Mouse (Mus musculus) CH12.LX (cell line): Measurements from ENCODE around the gene Luc7l3. TPM values are rescaled to one million over a fixed set of nuclear protein-coding genes. Genes with fewer than 3 reads are reported as not detected.

Experiments
- DNase-seq: peaks from one replicate; pipeline ENCODE4 v3.0.0-alpha.2; 2013; ENCODE audit errors: extremely low read depth
- H3K27ac ChIP-seq: 2 replicates; pipeline ENCODE4 v1.5.1; 2012; ENCODE audit warnings: low read depth, mild to moderate bottlenecking, control low read depth, moderate library complexity; ENCODE audit not compliant: insufficient read depth
- H3K27me3 ChIP-seq: replicated peaks from 2 replicates; pipeline ENCODE3; 2012; ENCODE audit warnings: inconsistent platforms
- H3K36me3 ChIP-seq, 2 experiments: replicated peaks in 1 of 2; 2 replicates each; pipeline versions ENCODE3 to v1.6.1; 2012; ENCODE audit warnings: inconsistent platforms in 1 of 2, low read length in 1 of 2, mild to moderate bottlenecking in 1 of 2, mixed read lengths in 1 of 2, moderate library complexity in 1 of 2; ENCODE audit not compliant: control insufficient read depth in 1 of 2, insufficient read depth in 1 of 2
- H3K4me1 ChIP-seq, 2 experiments: 2 replicates each; pipeline ENCODE4 v1.6.1; 2012; ENCODE audit warnings: inconsistent platforms in 1 of 2, moderate library complexity in 1 of 2; ENCODE audit not compliant: insufficient read depth in 2 of 2, control insufficient read depth in 1 of 2
- H3K4me2 ChIP-seq: 2 replicates; pipeline ENCODE4 v1.6.1; 2012; ENCODE audit warnings: low read depth, mild to moderate bottlenecking, control low read depth; ENCODE audit not compliant: poor library complexity, insufficient read depth, severe bottlenecking
- H3K4me3 ChIP-seq, 3 experiments: fragments of 150-350 bp in 1 of 3; sonication (generic) in 1 of 3; replicated peaks in 1 of 3; 2 replicates each; pipeline versions ENCODE3 to v1.5.1; 2011 to 2012; ENCODE audit warnings: low read depth in 2 of 3, low read length in 2 of 3, mild to moderate bottlenecking in 2 of 3, moderate library complexity in 2 of 3, control low read depth in 1 of 3, improper control_type of control experiment in 1 of 3, inconsistent platforms in 1 of 3, mixed read lengths in 1 of 3; ENCODE audit not compliant: poor library complexity in 1 of 3
- H3K79me2 ChIP-seq: replicated peaks from 2 replicates; pipeline ENCODE4 v1.6.1; 2012; ENCODE audit warnings: mild to moderate bottlenecking, moderate library complexity; ENCODE audit not compliant: control insufficient read depth, poor library complexity, insufficient read depth, severe bottlenecking; ENCODE audit errors: extremely low read depth
- H3K9ac ChIP-seq: 2 replicates; pipeline ENCODE4 v1.6.1; 2012; ENCODE audit warnings: low read depth, mild to moderate bottlenecking, control low read depth, moderate library complexity; ENCODE audit not compliant: insufficient read depth
- H3K9me3 ChIP-seq: replicated peaks from 2 replicates; pipeline ENCODE3; 2012; ENCODE audit warnings: low read length, inconsistent platforms, mixed read lengths
- CHD1 ChIP-seq: IDR thresholded peaks from 2 replicates; pipeline ENCODE4 v1.6.1; 2012; ENCODE audit warnings: low read depth, low read length, improper control_type of control experiment, inconsistent platforms
- CHD2 ChIP-seq: IDR thresholded peaks from 2 replicates; pipeline ENCODE4 v1.6.1; 2011; ENCODE audit warnings: low read length, improper control_type of control experiment
- EP300 ChIP-seq: IDR thresholded peaks from 2 replicates; pipeline ENCODE4 v1.6.1; 2011; ENCODE audit warnings: low read length, improper control_type of control experiment
- GABPA ChIP-seq: IDR thresholded peaks from 2 replicates; pipeline ENCODE4 v1.6.1; 2012; ENCODE audit warnings: low read depth, low read length, improper control_type of control experiment, inconsistent platforms; ENCODE audit not compliant: insufficient replicate concordance
- HCFC1 ChIP-seq: IDR thresholded peaks from 2 replicates; pipeline ENCODE4 v1.6.1; 2012; ENCODE audit warnings: low read depth, mild to moderate bottlenecking, inconsistent platforms, low read length, improper control_type of control experiment
- IRF4 ChIP-seq: IDR thresholded peaks from 2 replicates; pipeline ENCODE4 v1.6.1; 2014; ENCODE audit warnings: low read depth, mild to moderate bottlenecking, inconsistent platforms, low read length, improper control_type of control experiment
- JUN ChIP-seq: IDR thresholded peaks from 2 replicates; pipeline ENCODE4 v1.6.1; 2011; ENCODE audit warnings: low read depth, mild to moderate bottlenecking, low read length, improper control_type of control experiment, moderate library complexity; ENCODE audit not compliant: insufficient read depth
- KAT2A ChIP-seq: IDR thresholded peaks from 2 replicates; pipeline ENCODE4 v1.6.1; 2012; ENCODE audit warnings: low read length, improper control_type of control experiment, inconsistent platforms; ENCODE audit not compliant: insufficient replicate concordance
- MAFK ChIP-seq: IDR thresholded peaks from 2 replicates; pipeline ENCODE4 v1.6.1; 2011; ENCODE audit warnings: low read length, improper control_type of control experiment; ENCODE audit not compliant: insufficient replicate concordance
- MAZ ChIP-seq: IDR thresholded peaks from 2 replicates; pipeline ENCODE4 v1.6.1; 2012; ENCODE audit warnings: low read depth, mild to moderate bottlenecking, inconsistent platforms, low read length, improper control_type of control experiment, moderate library complexity
- MEF2A ChIP-seq: IDR thresholded peaks from 2 replicates; pipeline ENCODE4 v1.6.1; 2014; ENCODE audit warnings: low read depth, mild to moderate bottlenecking, inconsistent platforms, low read length, improper control_type of control experiment, borderline replicate concordance
- NRF1 ChIP-seq: IDR thresholded peaks from 2 replicates; pipeline ENCODE4 v1.6.1; 2014; ENCODE audit warnings: low read depth, mild to moderate bottlenecking, inconsistent platforms, low read length, improper control_type of control experiment, moderate library complexity
- POLR2A ChIP-seq: IDR thresholded peaks from 2 replicates; pipeline ENCODE4 v1.6.1; 2011; ENCODE audit warnings: low read depth, mild to moderate bottlenecking, improper control_type of control experiment, low read length
- RAD21 ChIP-seq: IDR thresholded peaks from 2 replicates; pipeline ENCODE4 v1.6.1; 2011; ENCODE audit warnings: low read depth, mild to moderate bottlenecking, low read length, improper control_type of control experiment, moderate library complexity
- RCOR1 ChIP-seq: conservative IDR thresholded peaks from 2 replicates; pipeline ENCODE4 v1.6.1; 2012; ENCODE audit warnings: low read depth, mild to moderate bottlenecking, inconsistent platforms, low read length, improper control_type of control experiment
- SIN3A ChIP-seq: IDR thresholded peaks from 2 replicates; pipeline ENCODE4 v1.6.1; 2012; ENCODE audit warnings: low read length, improper control_type of control experiment, inconsistent platforms
- TBP ChIP-seq: conservative IDR thresholded peaks from 2 replicates; pipeline ENCODE4 v1.6.1; 2011; ENCODE audit warnings: low read depth, low read length, improper control_type of control experiment
- TCF12 ChIP-seq: IDR thresholded peaks from 2 replicates; pipeline ENCODE4 v1.6.1; 2014; ENCODE audit warnings: low read depth, mild to moderate bottlenecking, inconsistent platforms, low read length, improper control_type of control experiment
- UBTF ChIP-seq: IDR thresholded peaks from 2 replicates; pipeline ENCODE4 v1.6.1; 2012; ENCODE audit warnings: low read depth, mild to moderate bottlenecking, inconsistent platforms, low read length, improper control_type of control experiment, moderate library complexity
- USF1 ChIP-seq: IDR thresholded peaks from 2 replicates; pipeline ENCODE4 v1.6.1; 2014; ENCODE audit warnings: low read depth, mild to moderate bottlenecking, inconsistent platforms, low read length, improper control_type of control experiment
- USF2 ChIP-seq: conservative IDR thresholded peaks from 2 replicates; pipeline ENCODE4 v1.6.1; 2011; ENCODE audit warnings: low read depth, low read length, improper control_type of control experiment
- ZC3H11A ChIP-seq: IDR thresholded peaks from 2 replicates; pipeline ENCODE4 v1.6.1; 2012; ENCODE audit warnings: low read depth, mild to moderate bottlenecking, inconsistent platforms, low read length, improper control_type of control experiment
- ZMIZ1 ChIP-seq: IDR thresholded peaks from 2 replicates; pipeline ENCODE4 v1.6.1; 2012; ENCODE audit warnings: low read depth, mild to moderate bottlenecking, inconsistent platforms, low read length, improper control_type of control experiment
- ZNF384 ChIP-seq: IDR thresholded peaks from 2 replicates; pipeline ENCODE4 v1.6.1; 2012; ENCODE audit warnings: low read depth, low read length, improper control_type of control experiment, inconsistent platforms
- dilution Hi-C: fragments of 300-500 bp; cut with MboI; formaldehyde crosslinking; loops from 2 replicates; pipeline ENCODE4 v1.14.3; 2020; ENCODE audit warnings: low sequenced_read_pairs; ENCODE audit not compliant: extremely low pct_unique_long_range_greater_than_20kb, extremely low pct_ligation_motif_present
- in situ Hi-C: fragments of 300-500 bp; cut with MboI; formaldehyde crosslinking; loops from 3 replicates; pipeline ENCODE4 v1.14.3; 2019; ENCODE audit warnings: low sequenced_read_pairs, low pct_ligation_motif_present, low pct_unique_long_range_greater_than_20kb, mixed read lengths
- polyA plus RNA-seq: library from polyadenylated mRNA; unstranded; fragments of >175 nt; gene quantifications from 2 replicates; pipeline ENCODE4 v1.2.1, GENCODE M21; 2012; ENCODE audit warnings: low read depth; ENCODE audit not compliant: insufficient read length
- total RNA-seq, 2 experiments: library from RNA; depleted of rRNA; stranded (reverse); fragments of 300-350 nt in 1 of 2; fragments of >200 nt in 1 of 2; gene quantifications; 2 replicates each; pipeline ENCODE4 v1.2.3; 2012 to 2014

Gene Luc7l3
- total and polyA plus RNA-seq, 3 experiments = 57.7 to 246 (median 69.8) TPM

GRCm38 (mm10) chr11:94274206-94274867 lies 47.5 kb downstream of the Luc7l3 start:
- H3K27me3 ChIP-seq = no peaks in the 10 kb centered on the region
- H3K36me3 ChIP-seq = no peaks in the 10 kb centered on the region
- dilution Hi-C loops (no loop called here), in situ Hi-C loops (loop anchor here (5.0 to 25.0 kb wide), 3 partner anchors 37 to 312 kb away; partner anchors contain the start of genes Gm20390, Nme1 and Nme2)
- peak overlapping the region in 1 of 3 experiments; percentile 9 for H3K4me3 ChIP-seq
- no peak overlapping the region for H3K4me2 ChIP-seq
- peaks cover 19 to 47% of the 10 kb centered on the region in 2 experiments for H3K4me1 ChIP-seq
- DNase-seq = peak; percentile 53
- peak overlapping the region; percentile 35 for H3K9ac ChIP-seq
- H3K27ac ChIP-seq = peak overlapping the region; percentile 25; the same call in 1 of the 2 replicates
- H3K79me2 ChIP-seq = no peaks in the 10 kb centered on the region
- peak; percentile 81; the same call in 1 of the 2 replicates for TF ChIP-seq RCOR1
- TF ChIP-seq RAD21 = no peak
- TF ChIP-seq MEF2A = peak; percentile 38; the same call in 1 of the 2 replicates
- TF ChIP-seq KAT2A = no peak
- peak; percentile 40; the same call in 1 of the 2 replicates for TF ChIP-seq NRF1
- TF ChIP-seq CHD2 = no peak; the same call in 1 of the 2 replicates
- TF ChIP-seq POLR2A = peak; percentile 5; the same call in 1 of the 2 replicates
- TF ChIP-seq JUN = no peak
- peak; percentile 65 for TF ChIP-seq EP300
- no peak for TF ChIP-seq UBTF
- no peak for TF ChIP-seq MAFK
- peak; percentile 99 for TF ChIP-seq CHD1
- no peak for TF ChIP-seq USF1
- TF ChIP-seq ZMIZ1 = no peak
- no peak for TF ChIP-seq HCFC1
- no peak for TF ChIP-seq USF2
- no peak for TF ChIP-seq TBP
- TF ChIP-seq GABPA = no peak
- TF ChIP-seq SIN3A = no peak
- peak; percentile 81 for TF ChIP-seq MAZ
- TF ChIP-seq IRF4 = peak; percentile 67
- no peak for TF ChIP-seq ZNF384
- TF ChIP-seq ZC3H11A = no peak
- peak; percentile 80 for TF ChIP-seq TCF12
- no peaks in the 10 kb centered on the region for H3K9me3 ChIP-seq
